Mouse (Mus musculus): ENCODE data around the gene Lgsn. TPM values are rescaled to one million over a fixed set of nuclear protein-coding genes. Genes with fewer than 3 reads are reported as not detected.

Gene Lgsn
- polyA plus RNA-seq, 1 experiment from 2014 or later, result not detected

- ATAC-seq, result no peak
- no peak overlapping the region for H3K9ac ChIP-seq (ENCODE audit: low read depth, low read length)
- no peak overlapping the region for H3K4me3 ChIP-seq (ENCODE audit: low read depth, low read length)
- H3K4me1 ChIP-seq (replicated peaks; ENCODE audit: control insufficient read depth, insufficient read depth, low read length), result no peaks in the 10 kb centered on the region
- no peak overlapping the region for H3K4me2 ChIP-seq (replicated peaks; ENCODE audit: low read depth)
- 70% methylated on average over 3 of the region's 3 CpGs for WGBS
- no peaks in the 10 kb centered on the region for H3K36me3 ChIP-seq (ENCODE audit: control insufficient read depth, insufficient read depth)
- no peaks in the 10 kb centered on the region for H3K9me3 ChIP-seq (ENCODE audit: control insufficient read depth)
- H3K27ac ChIP-seq (ENCODE audit: low read depth, low read length), result no peak overlapping the region
- no peaks in the 10 kb centered on the region for H3K27me3 ChIP-seq (replicated peaks; ENCODE audit: control insufficient read depth, insufficient read depth, low read length)
- TF ChIP-seq CTCF (IDR thresholded peaks at IDR 0.05; ENCODE audit: low read depth), result no peak
Observed at GRCm38 (mm10) chr1:31175401-31175800, 800 bp upstream of the Lgsn start.

GRCm38 (mm10) chr1:31178264-31178663 lies 2.1 kb downstream of the Lgsn start:
- no peak for TF ChIP-seq CTCF (IDR thresholded peaks at IDR 0.05; ENCODE audit: low read depth)
- Histone ChIP-seq H3K4me3 (ENCODE audit: low read depth, low read length) (no peak overlapping the region), H3K36me3 (ENCODE audit: control insufficient read depth, insufficient read depth) (no peaks in the 10 kb centered on the region), H3K9me3 (ENCODE audit: control insufficient read depth) (no peaks in the 10 kb centered on the region), H3K27ac (ENCODE audit: low read depth, low read length) (no peak overlapping the region), H3K4me2 (replicated peaks; ENCODE audit: low read depth) (no peak overlapping the region), H3K9ac (ENCODE audit: low read depth, low read length) (no peak overlapping the region), H3K27me3 (replicated peaks; ENCODE audit: control insufficient read depth, insufficient read depth, low read length) (no peaks in the 10 kb centered on the region), H3K4me1 (replicated peaks; ENCODE audit: control insufficient read depth, insufficient read depth, low read length) (no peaks in the 10 kb centered on the region)
- no peak for ATAC-seq
- 64% methylated on average over 1 of the region's 1 CpGs for WGBS

GRCm38 (mm10) chr1:31190237-31190866 lies 14.2 kb downstream of the Lgsn start:
- Histone ChIP-seq H3K36me3 (ENCODE audit: control insufficient read depth, insufficient read depth) (no peaks in the 10 kb centered on the region), H3K4me1 (replicated peaks; ENCODE audit: control insufficient read depth, insufficient read depth, low read length) (no peaks in the 10 kb centered on the region), H3K9me3 (ENCODE audit: control insufficient read depth) (no peaks in the 10 kb centered on the region), H3K27ac (ENCODE audit: low read depth, low read length) (no peak overlapping the region), H3K4me2 (replicated peaks; ENCODE audit: low read depth) (no peak overlapping the region), H3K27me3 (replicated peaks; ENCODE audit: control insufficient read depth, insufficient read depth, low read length) (no peaks in the 10 kb centered on the region), H3K9ac (ENCODE audit: low read depth, low read length) (no peak overlapping the region), H3K4me3 (ENCODE audit: low read depth, low read length) (no peak overlapping the region)
- no peak for ATAC-seq
- WGBS, result 79% methylated on average over 10 of the region's 10 CpGs
- TF ChIP-seq CTCF (IDR thresholded peaks at IDR 0.05; ENCODE audit: low read depth), result no peak

- Histone ChIP-seq H3K27me3 (replicated peaks; ENCODE audit: control insufficient read depth, insufficient read depth, low read length) (no peaks in the 10 kb centered on the region), H3K4me3 (ENCODE audit: low read depth, low read length) (no peak overlapping the region)
- 74% methylated on average over 1 of the region's 1 CpGs for WGBS
Observed at GRCm38 (mm10) chr1:31195633-31196032, 19.4 kb downstream of the Lgsn start.

GRCm38 (mm10) chr1:31196959-31197358 lies 20.8 kb downstream of the Lgsn start:
- WGBS, result 93% methylated on average over 3 of the region's 3 CpGs
- Histone ChIP-seq H3K9ac (ENCODE audit: low read depth, low read length) (no peak overlapping the region), H3K36me3 (ENCODE audit: control insufficient read depth, insufficient read depth) (no peaks in the 10 kb centered on the region), H3K4me2 (replicated peaks; ENCODE audit: low read depth) (no peak overlapping the region), H3K4me3 (ENCODE audit: low read depth, low read length) (no peak overlapping the region), H3K27me3 (replicated peaks; ENCODE audit: control insufficient read depth, insufficient read depth, low read length) (no peaks in the 10 kb centered on the region), H3K9me3 (ENCODE audit: control insufficient read depth) (no peaks in the 10 kb centered on the region), H3K27ac (ENCODE audit: low read depth, low read length) (no peak overlapping the region), H3K4me1 (replicated peaks; ENCODE audit: control insufficient read depth, insufficient read depth, low read length) (no peaks in the 10 kb centered on the region)
- ATAC-seq, result no peak
- TF ChIP-seq CTCF (IDR thresholded peaks at IDR 0.05; ENCODE audit: low read depth), result no peak

More at GRCm38 (mm10) chr1:31195633-31196032, 19.4 kb downstream of the Lgsn start:
- no peak for TF ChIP-seq CTCF (IDR thresholded peaks at IDR 0.05; ENCODE audit: low read depth)
- H3K36me3 ChIP-seq (ENCODE audit: control insufficient read depth, insufficient read depth), result no peaks in the 10 kb centered on the region
- no peak for ATAC-seq
- no peak overlapping the region for H3K4me2 ChIP-seq (replicated peaks; ENCODE audit: low read depth)
- H3K9me3 ChIP-seq (ENCODE audit: control insufficient read depth), result no peaks in the 10 kb centered on the region
- no peaks in the 10 kb centered on the region for H3K4me1 ChIP-seq (replicated peaks; ENCODE audit: control insufficient read depth, insufficient read depth, low read length)
- no peak overlapping the region for H3K9ac ChIP-seq (ENCODE audit: low read depth, low read length)
- H3K27ac ChIP-seq (ENCODE audit: low read depth, low read length), result no peak overlapping the region

GRCm38 (mm10) chr1:31203771-31204170 lies 27.6 kb downstream of the Lgsn start:
- WGBS, result 86% methylated on average over 10 of the region's 10 CpGs
- H3K4me2 ChIP-seq (replicated peaks; ENCODE audit: low read depth), result no peak overlapping the region
- no peak for ATAC-seq
- no peaks in the 10 kb centered on the region for H3K27me3 ChIP-seq (replicated peaks; ENCODE audit: control insufficient read depth, insufficient read depth, low read length)
- no peak overlapping the region for H3K9ac ChIP-seq (ENCODE audit: low read depth, low read length)
- no peak overlapping the region for H3K27ac ChIP-seq (ENCODE audit: low read depth, low read length)
- no peaks in the 10 kb centered on the region for H3K36me3 ChIP-seq (ENCODE audit: control insufficient read depth, insufficient read depth)
- no peak for TF ChIP-seq CTCF (IDR thresholded peaks at IDR 0.05; ENCODE audit: low read depth)
- no peaks in the 10 kb centered on the region for H3K9me3 ChIP-seq (ENCODE audit: control insufficient read depth)
- H3K4me1 ChIP-seq (replicated peaks; ENCODE audit: control insufficient read depth, insufficient read depth, low read length), result no peaks in the 10 kb centered on the region
- no peak overlapping the region for H3K4me3 ChIP-seq (ENCODE audit: low read depth, low read length)

Data from intestine, postnatal 0 days (tissue).